Mouse (Mus musculus) midbrain, embryonic 12.5 days (tissue): ENCODE measurements around the gene Tor3a. TPM values are rescaled to one million over a fixed set of nuclear protein-coding genes. Genes with fewer than 3 reads are reported as not detected.

ENCODE experiments used
- ATAC-seq: fragments of 200-750 bp; cut with Nextera tagmentation; 2 replicates; pipeline ENCODE4 v1.8.0; 2017; ENCODE audit warnings: low read depth, moderate TSS enrichment, moderate library complexity; ENCODE audit not compliant: low FRiP score
- H3K27ac ChIP-seq: fragments of 300-500 bp; sonication (generic); replicated peaks from 2 replicates; pipeline ENCODE4 v1.5.1; 2016; ENCODE audit warnings: mild to moderate bottlenecking
- H3K27me3 ChIP-seq: fragments of 300-500 bp; sonication (generic); 2 replicates; pipeline ENCODE4 v1.6.1; 2016; ENCODE audit warnings: mild to moderate bottlenecking
- H3K36me3 ChIP-seq: fragments of 300-500 bp; sonication (generic); 2 replicates; pipeline ENCODE4 v1.6.1; 2016
- H3K4me1 ChIP-seq: fragments of 300-500 bp; sonication (generic); 2 replicates; pipeline ENCODE4 v1.6.1; 2016
- H3K4me2 ChIP-seq: fragments of 300-500 bp; sonication (generic); replicated peaks from 2 replicates; pipeline ENCODE4 v1.6.1; 2016; ENCODE audit warnings: mild to moderate bottlenecking, moderate library complexity
- H3K4me3 ChIP-seq: fragments of 300-500 bp; sonication (generic); 2 replicates; pipeline ENCODE4 v1.5.1; 2016; ENCODE audit warnings: mild to moderate bottlenecking
- H3K9ac ChIP-seq: fragments of 300-500 bp; sonication (generic); replicated peaks from 2 replicates; pipeline ENCODE4 v1.6.1; 2016; ENCODE audit warnings: mild to moderate bottlenecking, moderate library complexity
- H3K9me3 ChIP-seq: fragments of 300-500 bp; sonication (generic); 2 replicates; pipeline ENCODE4 v1.6.1; 2016; ENCODE audit warnings: mild to moderate bottlenecking
- WGBS: fragments of 180-500 bp; shearing (Covaris S2); methylation state at CpG from one replicate; pipeline ENCODE4 v1.1.7; 2016; 5-methylcytosine and 5-hydroxymethylcytosine counted together
- polyA plus RNA-seq: library from polyadenylated mRNA; unstranded; fragments of >200 nt; fragmentation: Nextera tagmentation; extraction: Ambion mirVana; gene quantifications from 2 replicates; pipeline ENCODE4 v1.2.1, GENCODE M21; 2016

Tor3a gene
- polyA plus RNA-seq, 1 experiment from 2014 or later: 2.9 TPM

GRCm38 (mm10) chr1:156620951-156621350 lies 53.2 kb downstream of the Tor3a start:
- Histone ChIP-seq H3K27ac (no peak overlapping the region), H3K4me3 (no peak overlapping the region), H3K9me3 (no peaks in the 10 kb centered on the region), H3K9ac (no peak overlapping the region), H3K27me3 (peaks cover 8% of the 10 kb centered on the region), H3K4me2 (no peak overlapping the region), H3K36me3 (peaks cover 21% of the 10 kb centered on the region), H3K4me1 (peaks cover 14% of the 10 kb centered on the region)
- 87% methylated on average over 3 of the region's 3 CpGs for WGBS
- no peak for ATAC-seq

- Histone ChIP-seq H3K9ac (no peak overlapping the region), H3K27ac (no peak overlapping the region), H3K27me3 (peaks cover 13% of the 10 kb centered on the region), H3K4me3 (no peak overlapping the region), H3K36me3 (peaks cover 16% of the 10 kb centered on the region; the same call in 1 of the 2 replicates), H3K4me2 (no peak overlapping the region), H3K9me3 (no peaks in the 10 kb centered on the region), H3K4me1 (peaks cover 20% of the 10 kb centered on the region)
- ATAC-seq: no peak
- 63% methylated on average over 4 of the region's 4 CpGs for WGBS
Observed at GRCm38 (mm10) chr1:156620292-156620909, 53.8 kb downstream of the Tor3a start.

- peaks cover 5% of the 10 kb centered on the region; the same call in 1 of the 2 replicates for H3K36me3 ChIP-seq
- no peaks in the 10 kb centered on the region for H3K9me3 ChIP-seq
- WGBS: 53% methylated on average over 4 of the region's 4 CpGs
- no peak overlapping the region for H3K4me2 ChIP-seq
- H3K4me3 ChIP-seq: no peak overlapping the region
- no peak overlapping the region for H3K27ac ChIP-seq
- H3K27me3 ChIP-seq: peaks cover 16% of the 10 kb centered on the region
- no peak overlapping the region for H3K9ac ChIP-seq
- peaks cover 37% of the 10 kb centered on the region for H3K4me1 ChIP-seq
- ATAC-seq: no peak
Observed at GRCm38 (mm10) chr1:156617811-156618210, 56.3 kb downstream of the Tor3a start.

GRCm38 (mm10) chr1:156616989-156617598 lies 57.1 kb downstream of the Tor3a start:
- Histone ChIP-seq H3K4me2 (no peak overlapping the region), H3K9ac (no peak overlapping the region), H3K36me3 (no peaks in the 10 kb centered on the region), H3K4me3 (no peak overlapping the region), H3K27ac (no peak overlapping the region), H3K27me3 (peaks cover 19% of the 10 kb centered on the region), H3K4me1 (peaks cover 37% of the 10 kb centered on the region), H3K9me3 (no peaks in the 10 kb centered on the region)
- 39% methylated on average over 12 of the region's 12 CpGs for WGBS
- ATAC-seq: no peak

- ATAC-seq: 0 out of 2 replicates have a peak, but pooled peaks have one; percentile 21
- Histone ChIP-seq H3K27me3 (peaks cover 18% of the 10 kb centered on the region), H3K9ac (0 out of 2 replicates have a peak overlapping the region, but pooled peaks have one; percentile 2), H3K36me3 (no peaks in the 10 kb centered on the region), H3K4me2 (0 out of 2 replicates have a peak overlapping the region, but pooled peaks have one; percentile 3), H3K4me3 (no peak overlapping the region), H3K4me1 (peaks cover 37% of the 10 kb centered on the region), H3K27ac (no peak overlapping the region), H3K9me3 (no peaks in the 10 kb centered on the region)
- WGBS: 26% methylated on average over 13 of the region's 13 CpGs
Observed at GRCm38 (mm10) chr1:156615381-156616133, 58.6 kb downstream of the Tor3a start.

- 87% methylated on average over 1 of the region's 1 CpGs for WGBS
- H3K36me3 ChIP-seq: no peaks in the 10 kb centered on the region
- H3K9ac ChIP-seq: no peak overlapping the region
- peaks cover 40% of the 10 kb centered on the region for H3K4me1 ChIP-seq
- no peak overlapping the region for H3K4me3 ChIP-seq
- no peak overlapping the region for H3K4me2 ChIP-seq
- no peak for ATAC-seq
- H3K27me3 ChIP-seq: peaks cover 14% of the 10 kb centered on the region
- no peaks in the 10 kb centered on the region for H3K9me3 ChIP-seq
- no peak overlapping the region for H3K27ac ChIP-seq
Observed at GRCm38 (mm10) chr1:156614710-156615109, 59.4 kb downstream of the Tor3a start.

- peak overlapping the region; percentile 88 for H3K27ac ChIP-seq
Observed at GRCm38 (mm10) chr1:156613855-156614530, 60.2 kb downstream of the Tor3a start.

GRCm38 (mm10) chr1:156610257-156610656 lies 63.9 kb downstream of the Tor3a start:
- Histone ChIP-seq H3K4me1 (peaks cover 25% of the 10 kb centered on the region), H3K36me3 (no peaks in the 10 kb centered on the region), H3K27ac (no peak overlapping the region), H3K9me3 (no peaks in the 10 kb centered on the region), H3K27me3 (peaks cover 4% of the 10 kb centered on the region; the same call in 1 of the 2 replicates), H3K4me2 (no peak overlapping the region), H3K9ac (no peak overlapping the region), H3K4me3 (no peak overlapping the region)
- 90% methylated on average over 1 of the region's 1 CpGs for WGBS
- ATAC-seq: no peak

More at GRCm38 (mm10) chr1:156613855-156614530, 60.2 kb downstream of the Tor3a start:
- Histone ChIP-seq H3K4me1 (peaks cover 46% of the 10 kb centered on the region), H3K4me2 (peak overlapping the region; percentile 32), H3K4me3 (no peak overlapping the region), H3K36me3 (no peaks in the 10 kb centered on the region), H3K9me3 (no peaks in the 10 kb centered on the region), H3K9ac (no peak overlapping the region), H3K27me3 (peaks cover 14% of the 10 kb centered on the region)
- ATAC-seq: peak; percentile 82
- WGBS: 4% methylated on average over 9 of the region's 9 CpGs

GRCm38 (mm10) chr1:156608496-156608895 lies 65.7 kb downstream of the Tor3a start:
- 69% methylated on average over 2 of the region's 2 CpGs for WGBS
- no peak overlapping the region for H3K9ac ChIP-seq
- peaks cover 14% of the 10 kb centered on the region for H3K4me1 ChIP-seq
- no peaks in the 10 kb centered on the region for H3K9me3 ChIP-seq
- no peak overlapping the region for H3K4me3 ChIP-seq
- H3K4me2 ChIP-seq: no peak overlapping the region
- H3K27me3 ChIP-seq: 0 out of 2 replicates have a peak, but pooled peaks cover 3% of the 10 kb centered on the region
- H3K36me3 ChIP-seq: no peaks in the 10 kb centered on the region
- H3K27ac ChIP-seq: no peak overlapping the region
- no peak for ATAC-seq

GRCm38 (mm10) chr1:156605940-156606339 lies 68.2 kb downstream of the Tor3a start:
- H3K27me3 ChIP-seq: no peaks in the 10 kb centered on the region
- H3K4me1 ChIP-seq: peaks cover 9% of the 10 kb centered on the region
- H3K36me3 ChIP-seq: no peaks in the 10 kb centered on the region
- no peak overlapping the region for H3K27ac ChIP-seq
- no peak for ATAC-seq
- H3K4me2 ChIP-seq: no peak overlapping the region
- no peak overlapping the region for H3K9ac ChIP-seq
- no peaks in the 10 kb centered on the region for H3K9me3 ChIP-seq
- WGBS: 95% methylated on average over 2 of the region's 2 CpGs
- no peak overlapping the region for H3K4me3 ChIP-seq

GRCm38 (mm10) chr1:156605094-156605866 lies 68.9 kb downstream of the Tor3a start:
- 83% methylated on average over 12 of the region's 12 CpGs for WGBS
- H3K4me3 ChIP-seq: no peak overlapping the region
- no peaks in the 10 kb centered on the region for H3K36me3 ChIP-seq
- H3K9me3 ChIP-seq: no peaks in the 10 kb centered on the region
- peaks cover 9% of the 10 kb centered on the region for H3K4me1 ChIP-seq
- no peaks in the 10 kb centered on the region for H3K27me3 ChIP-seq
- no peak overlapping the region for H3K4me2 ChIP-seq
- no peak for ATAC-seq
- H3K27ac ChIP-seq: no peak overlapping the region
- H3K9ac ChIP-seq: no peak overlapping the region
